Mouse (Mus musculus): ENCODE measurements at regions not wholly inside any gene's neighbourhood (a gene's known extent, or its start where the extent isn't known, plus 50 kb on each side); places are given as distances from the start of the nearest gene placed in this dataset.

DNA sequence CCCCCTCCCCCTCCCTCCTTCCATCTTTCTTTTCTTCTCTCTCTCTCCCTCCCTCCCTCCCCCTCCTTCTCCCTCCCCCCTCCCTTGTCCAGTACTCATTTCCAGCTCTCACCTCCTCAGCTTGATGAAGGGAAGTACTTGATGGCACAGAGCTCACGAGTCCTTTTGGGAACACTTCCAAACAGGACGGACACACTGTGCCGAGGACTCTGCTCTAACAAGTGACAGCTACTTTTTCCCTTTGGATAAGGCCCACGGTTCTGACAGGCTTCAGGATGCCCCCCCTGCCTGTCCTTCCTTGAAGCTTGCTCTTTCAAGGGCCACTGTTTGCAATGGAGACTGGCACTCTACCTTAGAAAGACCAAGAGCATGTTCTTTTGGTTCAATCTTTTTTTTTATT, 110.8 kb upstream of the Rreb1 start:
- Histone ChIP-seq H3K4me1 (replicated peaks; ENCODE audit: control insufficient read depth, insufficient read depth, low read length) (no peaks in the 10 kb centered on the region), H3K27ac (ENCODE audit: low read depth, low read length) (no peak overlapping the region), H3K4me3 (ENCODE audit: low read depth, low read length) (no peak overlapping the region), H3K9me3 (ENCODE audit: control insufficient read depth, low read length) (no peaks in the 10 kb centered on the region), H3K4me2 (ENCODE audit: low read depth, low read length, severe bottlenecking) (no peak overlapping the region), H3K27me3 (ENCODE audit: control insufficient read depth, insufficient read depth, low read length) (no peaks in the 10 kb centered on the region), H3K9ac (ENCODE audit: low read length) (no peak overlapping the region), H3K36me3 (ENCODE audit: control insufficient read depth, insufficient read depth, low read length) (no peaks in the 10 kb centered on the region)
- DNase-seq (ENCODE audit: low spot score) (no peak), ATAC-seq (replicated peaks; ENCODE audit: low FRiP score) (no peak)
- WGBS, result 85% methylated on average over 4 of the region's 4 CpGs

DNA sequence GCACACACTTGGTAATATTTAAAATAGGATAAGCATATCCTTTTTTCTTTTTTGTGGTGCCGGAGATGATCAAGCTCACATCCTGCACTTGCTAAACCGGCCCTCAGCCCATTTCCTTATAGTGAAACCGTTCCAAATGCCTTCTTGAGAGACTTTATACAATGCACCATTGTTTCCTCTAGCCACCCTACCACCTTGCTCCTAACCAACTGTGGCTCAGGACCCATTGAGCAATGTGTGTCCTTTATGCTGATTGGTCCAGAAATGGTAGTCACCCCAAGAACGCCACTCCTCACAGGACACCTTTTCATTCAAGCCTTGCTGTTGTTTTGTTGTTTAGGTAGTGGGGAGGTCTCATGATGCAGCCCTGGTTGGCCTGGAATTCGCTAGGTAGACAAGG, 110.3 kb upstream of the Rreb1 start:
- no peak overlapping the region for H3K4me3 ChIP-seq (ENCODE audit: low read depth, low read length)
- no peak overlapping the region for H3K27ac ChIP-seq (ENCODE audit: low read depth, low read length)
- H3K4me1 ChIP-seq (replicated peaks; ENCODE audit: control insufficient read depth, insufficient read depth, low read length), result no peaks in the 10 kb centered on the region
- H3K9ac ChIP-seq (ENCODE audit: low read length), result no peak overlapping the region
- 79% methylated on average over 5 of the region's 5 CpGs for WGBS
- H3K4me2 ChIP-seq (ENCODE audit: low read depth, low read length, severe bottlenecking), result no peak overlapping the region
- DNase-seq (ENCODE audit: low spot score), result no peak
- H3K36me3 ChIP-seq (ENCODE audit: control insufficient read depth, insufficient read depth, low read length), result no peaks in the 10 kb centered on the region
- no peaks in the 10 kb centered on the region for H3K9me3 ChIP-seq (ENCODE audit: control insufficient read depth, low read length)
- H3K27me3 ChIP-seq (ENCODE audit: control insufficient read depth, insufficient read depth, low read length), result no peaks in the 10 kb centered on the region
- ATAC-seq (replicated peaks; ENCODE audit: low FRiP score), result no peak

GRCm38 (mm10) chr13:37671109-37671508, 107.1 kb upstream of the Rreb1 start:
- Histone ChIP-seq H3K4me2 (ENCODE audit: low read depth, low read length, severe bottlenecking) (no peak overlapping the region), H3K9me3 (ENCODE audit: control insufficient read depth, low read length) (no peaks in the 10 kb centered on the region), H3K27ac (ENCODE audit: low read depth, low read length) (no peak overlapping the region), H3K4me3 (ENCODE audit: low read depth, low read length) (no peak overlapping the region), H3K27me3 (ENCODE audit: control insufficient read depth, insufficient read depth, low read length) (no peaks in the 10 kb centered on the region), H3K4me1 (replicated peaks; ENCODE audit: control insufficient read depth, insufficient read depth, low read length) (no peaks in the 10 kb centered on the region), H3K36me3 (ENCODE audit: control insufficient read depth, insufficient read depth, low read length) (no peaks in the 10 kb centered on the region), H3K9ac (ENCODE audit: low read length) (no peak overlapping the region)
- WGBS, result 87% methylated on average over 5 of the region's 5 CpGs
- DNase-seq (ENCODE audit: low spot score) (no peak), ATAC-seq (replicated peaks; ENCODE audit: low FRiP score) (no peak)

DNA sequence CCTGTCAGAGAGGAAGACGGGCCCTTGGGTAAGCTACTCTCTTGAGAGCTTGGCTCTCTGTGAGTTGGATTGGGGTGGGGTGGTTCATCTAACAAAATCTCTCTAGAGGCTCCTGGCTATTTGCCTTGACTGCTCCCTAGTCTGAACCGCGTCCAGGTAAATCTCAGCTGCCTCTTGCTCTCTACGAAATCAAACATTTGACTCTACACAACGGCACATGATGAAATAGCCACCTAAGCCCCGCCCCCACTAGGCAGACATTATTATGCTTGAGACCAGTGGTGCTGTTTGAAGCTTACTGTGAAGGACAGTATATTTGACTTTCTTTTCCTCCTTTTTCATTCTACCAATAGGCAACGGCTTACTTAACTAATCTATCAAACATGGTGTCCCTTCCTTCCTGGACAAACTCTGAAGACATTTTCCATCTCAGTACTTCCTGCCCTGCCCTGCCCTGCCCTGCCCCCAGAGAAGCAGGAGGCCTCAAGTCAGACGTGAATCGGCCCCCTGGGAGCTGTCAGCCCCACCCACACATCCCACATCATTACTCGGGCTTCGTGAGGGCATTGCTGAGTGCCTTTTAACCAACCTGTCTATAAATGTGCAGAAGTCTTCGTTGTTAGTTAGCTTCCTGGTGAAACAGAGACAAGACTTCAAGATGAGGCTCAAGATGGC, 103.4 kb upstream of the Rreb1 start:
- WGBS, result 78% methylated on average over 12 of the region's 12 CpGs
- Histone ChIP-seq H3K4me1 (replicated peaks; ENCODE audit: control insufficient read depth, insufficient read depth, low read length) (no peaks in the 10 kb centered on the region), H3K4me3 (ENCODE audit: low read depth, low read length) (no peak overlapping the region), H3K36me3 (ENCODE audit: control insufficient read depth, insufficient read depth, low read length) (no peaks in the 10 kb centered on the region), H3K9ac (ENCODE audit: low read length) (no peak overlapping the region), H3K27ac (ENCODE audit: low read depth, low read length) (no peak overlapping the region), H3K4me2 (ENCODE audit: low read depth, low read length, severe bottlenecking) (no peak overlapping the region), H3K27me3 (ENCODE audit: control insufficient read depth, insufficient read depth, low read length) (no peaks in the 10 kb centered on the region), H3K9me3 (ENCODE audit: control insufficient read depth, low read length) (no peaks in the 10 kb centered on the region)
- ATAC-seq (replicated peaks; ENCODE audit: low FRiP score), result no peak
- no peak for DNase-seq (ENCODE audit: low spot score)

- ATAC-seq (replicated peaks; ENCODE audit: low FRiP score), result no peak
- 96% methylated on average over 3 of the region's 3 CpGs for WGBS
- Histone ChIP-seq H3K4me3 (ENCODE audit: low read depth, low read length) (no peak overlapping the region), H3K9ac (ENCODE audit: low read length) (no peak overlapping the region), H3K4me2 (ENCODE audit: low read depth, low read length, severe bottlenecking) (no peak overlapping the region), H3K27ac (ENCODE audit: low read depth, low read length) (no peak overlapping the region), H3K4me1 (replicated peaks; ENCODE audit: control insufficient read depth, insufficient read depth, low read length) (no peaks in the 10 kb centered on the region), H3K27me3 (ENCODE audit: control insufficient read depth, insufficient read depth, low read length) (no peaks in the 10 kb centered on the region), H3K9me3 (ENCODE audit: control insufficient read depth, low read length) (no peaks in the 10 kb centered on the region), H3K36me3 (ENCODE audit: control insufficient read depth, insufficient read depth, low read length) (no peaks in the 10 kb centered on the region)
- DNase-seq (ENCODE audit: low spot score), result no peak
Observed at GRCm38 (mm10) chr13:37675718-37676117, 102.5 kb upstream of the Rreb1 start.

DNA sequence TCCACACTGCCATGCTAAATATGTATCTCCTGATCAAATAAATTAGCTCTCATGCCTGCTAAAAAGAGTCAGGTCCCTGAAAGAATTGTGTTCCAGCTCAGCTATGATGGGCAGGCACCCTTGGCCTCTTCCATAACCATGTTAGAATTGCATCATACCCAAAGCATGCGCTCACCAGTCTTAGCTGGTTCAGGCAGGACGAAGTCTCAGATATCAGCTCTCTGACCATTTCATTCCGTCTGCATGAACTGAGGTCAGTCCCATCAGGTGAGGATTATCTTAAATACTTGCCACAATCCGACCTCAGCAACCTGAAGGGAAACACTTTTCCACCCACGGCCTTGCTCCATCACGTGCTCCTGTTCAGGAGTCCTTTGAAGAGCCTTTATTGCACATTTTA, 101.3 kb upstream of the Rreb1 start:
- Histone ChIP-seq H3K9ac (ENCODE audit: low read length) (no peak overlapping the region), H3K27me3 (ENCODE audit: control insufficient read depth, insufficient read depth, low read length) (no peaks in the 10 kb centered on the region), H3K4me2 (ENCODE audit: low read depth, low read length, severe bottlenecking) (no peak overlapping the region), H3K27ac (ENCODE audit: low read depth, low read length) (no peak overlapping the region), H3K4me1 (replicated peaks; ENCODE audit: control insufficient read depth, insufficient read depth, low read length) (no peaks in the 10 kb centered on the region), H3K9me3 (ENCODE audit: control insufficient read depth, low read length) (no peaks in the 10 kb centered on the region), H3K36me3 (ENCODE audit: control insufficient read depth, insufficient read depth, low read length) (no peaks in the 10 kb centered on the region), H3K4me3 (ENCODE audit: low read depth, low read length) (no peak overlapping the region)
- 81% methylated on average over 6 of the region's 6 CpGs for WGBS
- no peak for ATAC-seq (replicated peaks; ENCODE audit: low FRiP score)
- DNase-seq (ENCODE audit: low spot score), result no peak

GRCm38 (mm10) chr13:37678251-37678650, 99.9 kb upstream of the Rreb1 start:
- WGBS, result 83% methylated on average over 12 of the region's 12 CpGs
- Histone ChIP-seq H3K4me2 (ENCODE audit: low read depth, low read length, severe bottlenecking) (no peak overlapping the region), H3K27me3 (ENCODE audit: control insufficient read depth, insufficient read depth, low read length) (no peaks in the 10 kb centered on the region), H3K27ac (ENCODE audit: low read depth, low read length) (no peak overlapping the region), H3K9me3 (ENCODE audit: control insufficient read depth, low read length) (no peaks in the 10 kb centered on the region), H3K4me3 (ENCODE audit: low read depth, low read length) (no peak overlapping the region), H3K9ac (ENCODE audit: low read length) (no peak overlapping the region), H3K4me1 (replicated peaks; ENCODE audit: control insufficient read depth, insufficient read depth, low read length) (no peaks in the 10 kb centered on the region), H3K36me3 (ENCODE audit: control insufficient read depth, insufficient read depth, low read length) (no peaks in the 10 kb centered on the region)
- DNase-seq (ENCODE audit: low spot score), result no peak
- ATAC-seq (replicated peaks; ENCODE audit: low FRiP score), result no peak

- Histone ChIP-seq H3K9me3 (ENCODE audit: control insufficient read depth, low read length) (no peaks in the 10 kb centered on the region), H3K27me3 (ENCODE audit: control insufficient read depth, insufficient read depth, low read length) (no peaks in the 10 kb centered on the region), H3K4me1 (replicated peaks; ENCODE audit: control insufficient read depth, insufficient read depth, low read length) (no peaks in the 10 kb centered on the region), H3K4me3 (ENCODE audit: low read depth, low read length) (no peak overlapping the region), H3K9ac (ENCODE audit: low read length) (no peak overlapping the region), H3K4me2 (ENCODE audit: low read depth, low read length, severe bottlenecking) (no peak overlapping the region), H3K27ac (ENCODE audit: low read depth, low read length) (no peak overlapping the region), H3K36me3 (ENCODE audit: control insufficient read depth, insufficient read depth, low read length) (no peaks in the 10 kb centered on the region)
- no peak for ATAC-seq (replicated peaks; ENCODE audit: low FRiP score)
- DNase-seq (ENCODE audit: low spot score), result no peak
- 94% methylated on average over 9 of the region's 9 CpGs for WGBS
Observed at GRCm38 (mm10) chr13:37678772-37679171, 99.4 kb upstream of the Rreb1 start.

- Histone ChIP-seq H3K4me2 (ENCODE audit: low read depth, low read length, severe bottlenecking) (no peak overlapping the region), H3K27ac (ENCODE audit: low read depth, low read length) (no peak overlapping the region), H3K4me1 (replicated peaks; ENCODE audit: control insufficient read depth, insufficient read depth, low read length) (no peaks in the 10 kb centered on the region), H3K9me3 (ENCODE audit: control insufficient read depth, low read length) (no peaks in the 10 kb centered on the region), H3K4me3 (ENCODE audit: low read depth, low read length) (no peak overlapping the region), H3K27me3 (ENCODE audit: control insufficient read depth, insufficient read depth, low read length) (no peaks in the 10 kb centered on the region), H3K36me3 (ENCODE audit: control insufficient read depth, insufficient read depth, low read length) (no peaks in the 10 kb centered on the region), H3K9ac (ENCODE audit: low read length) (no peak overlapping the region)
- 57% methylated on average over 4 of the region's 4 CpGs for WGBS
- DNase-seq (ENCODE audit: low spot score) (no peak), ATAC-seq (replicated peaks; ENCODE audit: low FRiP score) (no peak)
Observed at GRCm38 (mm10) chr13:37680837-37681619, 97.2 kb upstream of the Rreb1 start.

Data from forebrain, embryonic 11.5 days (tissue).